Mouse (Mus musculus): ENCODE data around the gene Creb5. TPM values are rescaled to one million over a fixed set of nuclear protein-coding genes. Genes with fewer than 3 reads are reported as not detected.

Gene Creb5
- polyA plus RNA-seq, 1 experiment from 2014 or later, result 22.3 TPM

DNA sequence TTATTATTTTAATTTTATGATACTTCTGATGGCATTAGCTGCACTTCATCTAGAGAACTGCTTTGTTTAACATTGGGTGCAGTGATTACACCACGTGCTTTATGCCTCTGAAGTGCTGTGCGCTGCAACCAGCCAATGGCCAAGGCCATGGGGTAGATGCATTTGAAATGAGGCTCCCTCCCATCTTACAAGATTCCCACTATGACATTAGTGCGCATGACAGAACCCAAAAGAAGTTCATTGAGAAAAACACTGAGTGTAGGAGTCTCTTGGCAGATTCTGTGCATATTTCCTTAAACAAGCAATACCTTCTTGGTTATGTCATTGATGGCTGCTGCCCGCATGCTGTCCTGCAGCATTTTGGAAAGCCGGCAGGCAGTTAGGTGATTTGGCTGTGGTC, 19.6 kb downstream of the Creb5 start:
- H3K4me1 ChIP-seq (ENCODE audit: control insufficient read depth, insufficient read depth, low read length), result peaks cover 13% of the 10 kb centered on the region
- H3K9me3 ChIP-seq (ENCODE audit: control insufficient read depth, low read length), result no peaks in the 10 kb centered on the region
- H3K9ac ChIP-seq (ENCODE audit: low read length), result no peak overlapping the region
- ATAC-seq (ENCODE audit: insufficient number of reproducible peaks, low FRiP score, low TSS enrichment, low read depth) (no peak), DNase-seq (ENCODE audit: low spot score) (no peak)
- no peaks in the 10 kb centered on the region for H3K36me3 ChIP-seq (ENCODE audit: control insufficient read depth, insufficient read depth, low read length)
- H3K27me3 ChIP-seq (ENCODE audit: control insufficient read depth, insufficient read depth, low read length), result no peaks in the 10 kb centered on the region
- H3K4me3 ChIP-seq (ENCODE audit: low read depth, low read length), result no peak overlapping the region
- 94% methylated on average over 5 of the region's 5 CpGs for WGBS
- no peak overlapping the region for H3K27ac ChIP-seq (replicated peaks; ENCODE audit: low read depth, low read length)
- no peak overlapping the region for H3K4me2 ChIP-seq (ENCODE audit: low read depth, severe bottlenecking)

DNA sequence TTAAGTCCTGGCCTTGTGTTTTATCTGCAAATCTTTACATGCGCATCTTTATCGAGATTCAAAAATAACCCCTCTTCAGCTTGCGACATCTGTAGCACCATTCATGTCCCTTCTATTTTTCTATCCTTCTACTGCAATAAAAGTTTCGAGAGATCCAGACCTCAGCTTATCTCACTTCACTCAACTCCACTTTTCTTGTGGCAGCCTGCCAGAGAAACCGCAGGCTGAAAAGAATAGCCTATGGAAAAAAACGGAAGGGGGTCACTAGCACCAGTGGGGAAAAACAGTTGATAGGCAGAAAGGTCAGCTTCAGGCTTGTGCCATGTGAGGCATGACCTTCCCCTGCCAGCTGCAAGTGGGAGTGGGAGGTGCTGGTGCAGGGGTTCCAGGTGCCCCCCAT, 21.6 kb downstream of the Creb5 start:
- Histone ChIP-seq H3K4me1 (ENCODE audit: control insufficient read depth, insufficient read depth, low read length) (peaks cover 19% of the 10 kb centered on the region), H3K4me3 (ENCODE audit: low read depth, low read length) (no peak overlapping the region), H3K9me3 (ENCODE audit: control insufficient read depth, low read length) (no peaks in the 10 kb centered on the region), H3K36me3 (ENCODE audit: control insufficient read depth, insufficient read depth, low read length) (no peaks in the 10 kb centered on the region), H3K9ac (ENCODE audit: low read length) (no peak overlapping the region), H3K4me2 (ENCODE audit: low read depth, severe bottlenecking) (no peak overlapping the region), H3K27me3 (ENCODE audit: control insufficient read depth, insufficient read depth, low read length) (no peaks in the 10 kb centered on the region), H3K27ac (replicated peaks; ENCODE audit: low read depth, low read length) (no peak overlapping the region)
- 70% methylated on average over 6 of the region's 6 CpGs for WGBS
- DNase-seq (ENCODE audit: low spot score), result no peak
- ATAC-seq (ENCODE audit: insufficient number of reproducible peaks, low FRiP score, low TSS enrichment, low read depth), result no peak

DNA sequence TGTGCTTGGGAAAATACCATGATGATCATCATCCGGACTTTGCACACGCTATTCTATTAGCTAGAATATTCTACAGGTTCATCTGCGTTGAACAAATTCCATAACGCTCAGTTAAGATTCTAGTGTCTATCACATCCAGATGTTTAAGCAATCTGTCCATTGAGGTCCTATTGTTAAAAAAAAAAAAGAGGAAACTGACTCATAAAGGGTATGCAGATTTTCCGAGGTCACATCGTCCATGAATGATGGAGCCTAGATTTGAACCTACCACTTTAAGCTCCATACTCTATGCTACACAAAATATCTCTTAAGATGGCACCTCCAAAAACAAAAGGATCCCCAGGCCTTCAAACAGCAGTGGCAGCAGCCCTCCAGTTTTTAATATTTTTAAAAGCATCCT, 26.5 kb downstream of the Creb5 start:
- Histone ChIP-seq H3K36me3 (ENCODE audit: control insufficient read depth, insufficient read depth, low read length) (no peaks in the 10 kb centered on the region), H3K27ac (replicated peaks; ENCODE audit: low read depth, low read length) (no peak overlapping the region), H3K4me3 (ENCODE audit: low read depth, low read length) (no peak overlapping the region), H3K4me1 (ENCODE audit: control insufficient read depth, insufficient read depth, low read length) (peaks cover 25% of the 10 kb centered on the region), H3K4me2 (ENCODE audit: low read depth, severe bottlenecking) (no peak overlapping the region), H3K9me3 (ENCODE audit: control insufficient read depth, low read length) (no peaks in the 10 kb centered on the region), H3K9ac (ENCODE audit: low read length) (no peak overlapping the region), H3K27me3 (ENCODE audit: control insufficient read depth, insufficient read depth, low read length) (no peaks in the 10 kb centered on the region)
- 84% methylated on average over 6 of the region's 6 CpGs for WGBS
- ATAC-seq (ENCODE audit: insufficient number of reproducible peaks, low FRiP score, low TSS enrichment, low read depth) (no peak), DNase-seq (ENCODE audit: low spot score) (no peak)

DNA sequence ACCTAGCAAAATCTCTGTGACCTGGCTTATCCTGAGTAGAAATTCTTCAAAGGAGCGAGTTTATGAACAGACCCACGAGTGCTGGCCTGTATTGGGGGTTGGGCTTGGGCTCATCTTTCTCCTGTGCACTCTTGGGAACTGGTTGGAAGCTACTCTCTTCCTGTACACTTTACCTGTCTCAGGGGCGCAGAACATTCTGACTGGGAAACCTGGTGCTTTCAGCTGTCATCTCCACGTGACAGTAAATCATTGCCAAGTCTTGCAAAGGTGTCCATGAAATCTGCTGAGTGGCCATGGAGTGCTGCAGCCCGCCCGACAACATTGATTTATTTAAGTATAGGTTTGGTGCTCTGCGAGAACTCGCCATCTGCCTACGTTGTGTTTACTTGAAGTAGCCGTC, 27.1 kb downstream of the Creb5 start:
- H3K27ac ChIP-seq (replicated peaks; ENCODE audit: low read depth, low read length), result no peak overlapping the region
- peaks cover 25% of the 10 kb centered on the region for H3K4me1 ChIP-seq (ENCODE audit: control insufficient read depth, insufficient read depth, low read length)
- H3K9ac ChIP-seq (ENCODE audit: low read length), result no peak overlapping the region
- DNase-seq (ENCODE audit: low spot score), result peak; percentile 55
- 48% methylated on average over 10 of the region's 10 CpGs for WGBS
- H3K27me3 ChIP-seq (ENCODE audit: control insufficient read depth, insufficient read depth, low read length), result no peaks in the 10 kb centered on the region
- no peaks in the 10 kb centered on the region for H3K9me3 ChIP-seq (ENCODE audit: control insufficient read depth, low read length)
- H3K4me3 ChIP-seq (ENCODE audit: low read depth, low read length), result no peak overlapping the region
- 0 out of 2 replicates have a peak, but pooled peaks have one; percentile 31 for ATAC-seq (ENCODE audit: insufficient number of reproducible peaks, low FRiP score, low TSS enrichment, low read depth)
- H3K36me3 ChIP-seq (ENCODE audit: control insufficient read depth, insufficient read depth, low read length), result no peaks in the 10 kb centered on the region
- H3K4me2 ChIP-seq (ENCODE audit: low read depth, severe bottlenecking), result no peak overlapping the region

DNA sequence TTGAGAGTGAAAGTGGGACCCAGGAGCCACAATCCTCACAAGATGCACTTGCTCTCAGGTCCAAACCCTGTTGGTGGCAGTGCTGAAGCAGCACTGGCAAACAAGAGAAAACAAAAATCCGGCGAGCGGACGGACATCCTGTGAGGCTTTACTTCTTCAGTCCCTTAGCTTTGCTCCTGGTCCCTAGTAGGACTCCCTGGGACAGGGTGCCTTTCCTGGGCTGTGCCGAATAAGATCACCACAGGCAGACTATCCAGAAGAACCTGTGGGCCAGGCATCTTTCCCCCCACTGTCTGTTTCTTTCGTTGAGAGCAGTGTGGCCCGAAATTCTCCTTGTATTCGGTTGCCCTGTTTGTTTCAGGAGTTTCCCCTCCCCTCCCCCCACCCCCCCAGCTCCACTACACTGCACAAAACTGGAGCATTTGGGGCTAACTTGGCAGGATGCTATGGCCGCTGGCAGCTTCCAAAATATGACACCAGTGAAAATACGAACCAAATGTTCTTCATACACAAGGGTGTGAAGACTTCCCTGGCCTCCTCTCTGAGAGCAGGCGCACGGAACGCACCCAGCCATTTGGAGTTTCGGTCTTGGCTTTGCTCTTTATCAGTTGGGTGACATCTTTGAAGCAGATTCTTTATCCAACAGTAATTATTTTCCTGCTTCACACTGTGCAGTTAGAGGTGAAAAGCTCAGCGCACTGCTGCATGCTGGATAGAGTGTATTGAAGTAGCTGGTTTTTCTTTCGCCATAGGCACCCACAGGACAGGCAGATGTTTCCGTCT, 32.7 kb downstream of the Creb5 start:
- H3K4me2 ChIP-seq (ENCODE audit: low read depth, severe bottlenecking), result no peak overlapping the region
- H3K9me3 ChIP-seq (ENCODE audit: control insufficient read depth, low read length), result no peaks in the 10 kb centered on the region
- H3K36me3 ChIP-seq (ENCODE audit: control insufficient read depth, insufficient read depth, low read length), result no peaks in the 10 kb centered on the region
- no peaks in the 10 kb centered on the region for H3K27me3 ChIP-seq (ENCODE audit: control insufficient read depth, insufficient read depth, low read length)
- H3K9ac ChIP-seq (ENCODE audit: low read length), result no peak overlapping the region
- WGBS, result 73% methylated on average over 17 of the region's 17 CpGs
- H3K4me3 ChIP-seq (ENCODE audit: low read depth, low read length), result no peak overlapping the region
- no peak for DNase-seq (ENCODE audit: low spot score)
- H3K4me1 ChIP-seq (ENCODE audit: control insufficient read depth, insufficient read depth, low read length), result peaks cover 10% of the 10 kb centered on the region; the same call in 1 of the 2 replicates
- H3K27ac ChIP-seq (replicated peaks; ENCODE audit: low read depth, low read length), result no peak overlapping the region
- ATAC-seq (ENCODE audit: insufficient number of reproducible peaks, low FRiP score, low TSS enrichment, low read depth), result no peak

DNA sequence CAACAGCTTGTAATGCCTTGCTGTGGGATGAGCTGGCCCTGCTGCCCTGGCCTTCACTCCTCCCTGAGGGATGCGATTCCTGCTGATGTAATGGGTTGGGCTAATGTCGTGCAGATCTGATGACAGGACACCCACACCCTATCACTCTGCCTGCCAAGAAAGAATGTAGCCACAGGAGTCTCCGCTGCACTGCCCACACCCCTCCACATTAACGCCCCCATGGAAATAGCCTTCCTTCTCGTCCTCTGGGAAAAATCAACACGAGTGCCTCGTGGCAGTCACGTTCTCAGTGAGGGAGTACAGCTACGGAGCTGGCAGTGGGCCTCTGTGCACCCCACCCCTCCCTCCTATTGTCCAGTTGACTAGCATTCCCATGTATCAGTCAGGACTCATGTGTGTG, 50.3 kb downstream of the Creb5 start:
- no peak overlapping the region for H3K4me2 ChIP-seq (ENCODE audit: low read depth, severe bottlenecking)
- H3K4me3 ChIP-seq (ENCODE audit: low read depth, low read length), result no peak overlapping the region
- H3K9ac ChIP-seq (ENCODE audit: low read length), result no peak overlapping the region
- WGBS, result 20% methylated on average over 9 of the region's 9 CpGs
- DNase-seq (ENCODE audit: low spot score) (no peak), ATAC-seq (ENCODE audit: insufficient number of reproducible peaks, low FRiP score, low TSS enrichment, low read depth) (no peak)
- no peaks in the 10 kb centered on the region for H3K27me3 ChIP-seq (ENCODE audit: control insufficient read depth, insufficient read depth, low read length)
- H3K27ac ChIP-seq (replicated peaks; ENCODE audit: low read depth, low read length), result no peak overlapping the region
- no peaks in the 10 kb centered on the region; the same call in 1 of the 2 replicates for H3K9me3 ChIP-seq (ENCODE audit: control insufficient read depth, low read length)
- no peaks in the 10 kb centered on the region for H3K4me1 ChIP-seq (ENCODE audit: control insufficient read depth, insufficient read depth, low read length)
- no peaks in the 10 kb centered on the region; the same call in 1 of the 2 replicates for H3K36me3 ChIP-seq (ENCODE audit: control insufficient read depth, insufficient read depth, low read length)

DNA sequence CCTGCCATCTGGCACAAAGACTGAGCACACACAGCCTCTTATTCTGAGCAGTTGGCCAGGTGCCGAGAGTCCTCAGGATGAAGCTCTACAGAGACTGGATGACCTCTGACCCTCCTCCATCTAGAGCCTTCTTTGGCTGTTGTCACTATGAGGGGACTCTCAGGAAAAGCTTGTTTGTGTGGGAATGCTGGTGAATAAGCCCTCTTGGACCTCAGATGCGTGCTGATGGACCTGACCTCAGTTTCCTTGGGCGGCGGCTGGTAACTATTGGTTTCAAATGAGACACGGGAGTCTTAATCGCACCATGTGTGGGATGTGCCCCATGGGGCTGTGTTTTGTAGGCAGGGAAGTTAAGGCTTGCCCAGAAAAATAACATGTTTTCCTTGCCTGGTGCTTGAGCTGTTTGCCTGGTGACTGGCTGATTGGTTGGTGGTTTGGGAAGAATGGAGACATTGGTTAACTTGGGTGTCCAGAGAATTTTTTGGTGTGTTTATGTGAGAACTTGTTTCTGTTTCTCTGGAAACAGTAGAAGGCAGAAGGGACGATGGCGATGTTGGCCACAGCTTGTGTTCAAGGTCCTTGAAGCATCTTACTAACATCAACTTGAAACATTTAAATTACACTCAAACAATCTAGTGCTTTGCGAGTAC, 65.4 kb downstream of the Creb5 start:
- WGBS, result 90% methylated on average over 9 of the region's 9 CpGs
- ATAC-seq (ENCODE audit: insufficient number of reproducible peaks, low FRiP score, low TSS enrichment, low read depth), result no peak
- no peaks in the 10 kb centered on the region for H3K4me1 ChIP-seq (ENCODE audit: control insufficient read depth, insufficient read depth, low read length)
- H3K4me2 ChIP-seq (ENCODE audit: low read depth, severe bottlenecking), result no peak overlapping the region
- H3K9me3 ChIP-seq (ENCODE audit: control insufficient read depth, low read length), result no peaks in the 10 kb centered on the region
- H3K36me3 ChIP-seq (ENCODE audit: control insufficient read depth, insufficient read depth, low read length), result no peaks in the 10 kb centered on the region
- H3K27me3 ChIP-seq (ENCODE audit: control insufficient read depth, insufficient read depth, low read length), result no peaks in the 10 kb centered on the region
- DNase-seq (ENCODE audit: low spot score), result no peak
- no peak overlapping the region for H3K4me3 ChIP-seq (ENCODE audit: low read depth, low read length)
- H3K9ac ChIP-seq (ENCODE audit: low read length), result no peak overlapping the region
- H3K27ac ChIP-seq (replicated peaks; ENCODE audit: low read depth, low read length), result no peak overlapping the region

DNA sequence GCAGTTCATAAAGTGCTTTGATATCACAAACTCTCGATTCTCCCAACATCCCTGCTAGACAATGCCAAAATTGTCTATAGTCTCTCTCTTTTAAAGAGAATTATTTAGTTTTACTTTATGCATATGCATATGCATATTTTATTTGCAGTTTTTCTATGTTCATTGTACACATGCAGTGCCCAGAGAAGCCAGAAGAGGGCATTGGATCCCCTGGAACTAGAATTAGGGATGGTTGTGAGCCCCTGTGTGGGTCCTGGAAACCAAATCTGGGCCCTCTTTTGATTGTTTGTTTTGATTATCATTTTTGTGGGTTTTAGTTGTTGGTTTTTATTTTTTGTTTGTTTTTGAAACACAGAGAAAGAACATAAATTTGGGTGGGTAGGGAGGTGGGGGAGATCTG, 69.3 kb downstream of the Creb5 start:
- H3K9me3 ChIP-seq (ENCODE audit: control insufficient read depth, low read length), result no peaks in the 10 kb centered on the region
- ATAC-seq (ENCODE audit: insufficient number of reproducible peaks, low FRiP score, low TSS enrichment, low read depth), result no peak

More for the DNA sequence above, 69.3 kb downstream of the Creb5 start:
- DNase-seq (ENCODE audit: low spot score), result no peak
- no peak overlapping the region for H3K27ac ChIP-seq (replicated peaks; ENCODE audit: low read depth, low read length)
- no peaks in the 10 kb centered on the region for H3K4me1 ChIP-seq (ENCODE audit: control insufficient read depth, insufficient read depth, low read length)
- H3K4me3 ChIP-seq (ENCODE audit: low read depth, low read length), result no peak overlapping the region
- WGBS, result 90% methylated on average over 1 of the region's 1 CpGs
- no peaks in the 10 kb centered on the region for H3K36me3 ChIP-seq (ENCODE audit: control insufficient read depth, insufficient read depth, low read length)
- no peaks in the 10 kb centered on the region for H3K27me3 ChIP-seq (ENCODE audit: control insufficient read depth, insufficient read depth, low read length)
- no peak overlapping the region for H3K9ac ChIP-seq (ENCODE audit: low read length)
- H3K4me2 ChIP-seq (ENCODE audit: low read depth, severe bottlenecking), result no peak overlapping the region
